In the genomic region with DNA sequence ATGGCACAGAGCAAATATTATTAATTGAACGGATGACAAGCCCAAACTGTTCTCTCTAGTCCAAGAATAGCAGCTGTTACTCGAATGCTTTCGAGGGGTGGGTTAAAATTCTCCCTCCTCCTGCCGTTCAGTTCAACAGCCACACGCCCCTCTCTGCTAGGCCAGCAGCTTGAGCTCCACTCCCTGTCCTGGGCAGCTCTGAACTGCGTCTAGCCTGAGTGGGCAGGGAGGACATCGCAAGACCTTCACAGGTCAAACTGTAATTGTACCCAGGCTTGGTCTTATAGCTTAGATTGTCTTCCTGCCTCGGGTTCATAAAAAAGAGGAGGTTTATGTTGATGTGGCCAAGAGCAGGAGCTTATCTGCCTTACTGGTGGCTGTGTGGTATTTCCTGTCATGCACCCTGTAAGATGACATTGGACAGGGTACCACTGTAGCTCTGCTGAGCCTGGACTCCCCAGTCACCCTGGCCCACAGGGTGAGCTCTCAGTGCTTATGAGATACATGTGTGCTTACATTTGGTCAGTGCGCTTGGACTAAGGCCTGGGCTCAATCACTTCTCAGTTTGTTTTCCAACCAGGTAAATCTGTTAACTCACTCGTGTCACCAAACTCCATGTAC, we compare ENCODE assay signal across 25 mouse cellular contexts. TPM values are rescaled to one million over a fixed set of nuclear protein-coding genes. Genes with fewer than 3 reads are reported as not detected.
DNase-seq lines count a peak whose midpoint lies in the region; ATAC-seq and TF ChIP-seq lines count a peak whose summit lies in the region.
"Had no signal": no experiment of that assay in that cellular context is flagged by ENCODE, and none has a peak within 500 bp of the region (broad histone marks: within the 10 kb centered on the region; RNA-seq: fewer than 3 reads in every experiment).

No protein-coding gene starts in this region.

- TF ChIP-seq EP300 in heart, adult 2 months (IDR thresholded peaks at IDR 0.05; ENCODE audit: insufficient read depth, low read depth, low read length): no peak
- no peak for TF ChIP-seq EP300 in liver, postnatal 0 days (IDR thresholded peaks at IDR 0.05; ENCODE audit: low read depth)

- ATAC-seq in embryonic facial prominence, embryonic 13.5 days (ENCODE audit: insufficient number of reproducible peaks, insufficient read depth, low FRiP score, low TSS enrichment, low read depth): no peak
- ATAC-seq in heart, embryonic 15.5 days (replicated peaks; ENCODE audit: insufficient number of reproducible peaks, insufficient read depth, low FRiP score, low read depth): peak; percentile 53
- ATAC-seq in liver, embryonic 12.5 days: no peak
- no peak for ATAC-seq in liver, postnatal 0 days
- no peak for ATAC-seq in intestine, postnatal 0 days
- ATAC-seq: forebrain, embryonic 14.5 days; hindbrain, postnatal 0 days; midbrain, embryonic 15.5 days had no signal

- no peak overlapping the region for H3K4me3 ChIP-seq in embryonic facial prominence, embryonic 13.5 days
- no peak overlapping the region for H3K4me3 ChIP-seq in embryonic facial prominence, embryonic 10.5 days
- H3K4me3 ChIP-seq in heart, embryonic 15.5 days: no peak overlapping the region
- H3K4me3 ChIP-seq in heart, adult 2 months: no peak overlapping the region
- H3K4me3 ChIP-seq in liver, embryonic 12.5 days: no peak overlapping the region
- H3K4me3 ChIP-seq in liver, postnatal 0 days (ENCODE audit: low read depth, low read length): no peak overlapping the region
- H3K4me3 ChIP-seq in intestine, postnatal 0 days (ENCODE audit: low read depth, low read length): no peak overlapping the region
- H3K4me3 ChIP-seq: layer of hippocampus, adult 2 months; limb, embryonic 12.5 days; midbrain, embryonic 15.5 days; neural tube, embryonic 12.5 days had no signal

- H3K36me3 ChIP-seq in embryonic facial prominence, embryonic 13.5 days: peaks cover 95% of the 10 kb centered on the region
- H3K36me3 ChIP-seq in embryonic facial prominence, embryonic 10.5 days (replicated peaks): peaks cover 98% of the 10 kb centered on the region
- H3K36me3 ChIP-seq in heart, embryonic 15.5 days: peaks cover 77% of the 10 kb centered on the region
- no peaks in the 10 kb centered on the region for H3K36me3 ChIP-seq in heart, adult 2 months (ENCODE audit: control insufficient read depth, insufficient read depth, low read length)
- H3K36me3 ChIP-seq in liver, embryonic 12.5 days: peaks cover 99% of the 10 kb centered on the region
- H3K36me3 ChIP-seq in liver, postnatal 0 days (replicated peaks; ENCODE audit: insufficient read depth, low read length): peaks cover 79% of the 10 kb centered on the region
- H3K36me3 ChIP-seq in intestine, postnatal 0 days (ENCODE audit: control insufficient read depth, insufficient read depth): peaks cover 58% of the 10 kb centered on the region

- H3K27me3 ChIP-seq in embryonic facial prominence, embryonic 13.5 days: no peaks in the 10 kb centered on the region
- H3K27me3 ChIP-seq in embryonic facial prominence, embryonic 10.5 days (replicated peaks; ENCODE audit: low read depth, poor library complexity, severe bottlenecking): no peaks in the 10 kb centered on the region
- no peaks in the 10 kb centered on the region for H3K27me3 ChIP-seq in heart, embryonic 15.5 days
- no peaks in the 10 kb centered on the region for H3K27me3 ChIP-seq in heart, adult 2 months (ENCODE audit: control insufficient read depth, insufficient read depth, low read length)
- no peaks in the 10 kb centered on the region for H3K27me3 ChIP-seq in liver, embryonic 12.5 days (replicated peaks)
- no peaks in the 10 kb centered on the region for H3K27me3 ChIP-seq in liver, postnatal 0 days (ENCODE audit: insufficient read depth, low read length)
- H3K27me3 ChIP-seq in intestine, postnatal 0 days (replicated peaks; ENCODE audit: control insufficient read depth, insufficient read depth, low read length): no peaks in the 10 kb centered on the region
- H3K27me3 ChIP-seq: limb, embryonic 12.5 days; midbrain, embryonic 15.5 days; neural tube, embryonic 12.5 days had no signal

- no peaks in the 10 kb centered on the region for H3K4me1 ChIP-seq in embryonic facial prominence, embryonic 13.5 days
- no peaks in the 10 kb centered on the region for H3K4me1 ChIP-seq in embryonic facial prominence, embryonic 10.5 days
- peaks cover 21% of the 10 kb centered on the region for H3K4me1 ChIP-seq in heart, embryonic 15.5 days (replicated peaks)
- no peaks in the 10 kb centered on the region for H3K4me1 ChIP-seq in heart, adult 2 months (ENCODE audit: control insufficient read depth, insufficient read depth, low read length)
- peaks cover 57% of the 10 kb centered on the region for H3K4me1 ChIP-seq in liver, embryonic 12.5 days
- peaks cover 1% of the 10 kb centered on the region; the same call in 1 of the 2 replicates for H3K4me1 ChIP-seq in liver, postnatal 0 days (ENCODE audit: insufficient read depth)
- H3K4me1 ChIP-seq in intestine, postnatal 0 days (replicated peaks; ENCODE audit: control insufficient read depth, insufficient read depth, low read length): 0 out of 2 replicates have a peak, but pooled peaks cover 6% of the 10 kb centered on the region
- H3K4me1 ChIP-seq: limb, embryonic 12.5 days; midbrain, embryonic 15.5 days; neural tube, embryonic 12.5 days had no signal

- WGBS in embryonic facial prominence, embryonic 13.5 days: 82% methylated on average over 10 of the region's 10 CpGs
- WGBS in embryonic facial prominence, embryonic 10.5 days: 88% methylated on average over 10 of the region's 10 CpGs
- WGBS in heart, embryonic 15.5 days: 35% methylated on average over 10 of the region's 10 CpGs
- WGBS in heart, adult 2 months: 41% methylated on average over 10 of the region's 10 CpGs
- WGBS in liver, embryonic 12.5 days (ENCODE audit: insufficient replicate concordance): 74% methylated on average over 10 of the region's 10 CpGs
- WGBS in liver, postnatal 0 days (ENCODE audit: insufficient replicate concordance): 73% methylated on average over 10 of the region's 10 CpGs
- 53% methylated on average over 10 of the region's 10 CpGs for WGBS in intestine, postnatal 0 days

- H3K9me3 ChIP-seq in embryonic facial prominence, embryonic 13.5 days: no peaks in the 10 kb centered on the region
- no peaks in the 10 kb centered on the region for H3K9me3 ChIP-seq in embryonic facial prominence, embryonic 10.5 days
- no peaks in the 10 kb centered on the region for H3K9me3 ChIP-seq in heart, embryonic 15.5 days (replicated peaks)
- no peaks in the 10 kb centered on the region for H3K9me3 ChIP-seq in liver, embryonic 12.5 days (replicated peaks)
- H3K9me3 ChIP-seq in liver, postnatal 0 days (ENCODE audit: low read length): no peaks in the 10 kb centered on the region
- H3K9me3 ChIP-seq in intestine, postnatal 0 days (ENCODE audit: control insufficient read depth): no peaks in the 10 kb centered on the region
- H3K9me3 ChIP-seq: limb, embryonic 12.5 days; midbrain, embryonic 15.5 days; neural tube, embryonic 12.5 days had no signal

- intact Hi-C loops in heart, adult 2 months (cut with DNase I): no loop called here

- TF ChIP-seq CTCF in heart, adult 2 months (IDR thresholded peaks at IDR 0.05): no peak
- no peak for TF ChIP-seq CTCF in liver, postnatal 0 days (IDR thresholded peaks at IDR 0.05; ENCODE audit: low read depth)
- TF ChIP-seq CTCF in intestine, postnatal 0 days (IDR thresholded peaks at IDR 0.05; ENCODE audit: low read depth): no peak

- DNase-seq in embryonic facial prominence, embryonic 10.5 days (ENCODE audit: low spot score): no peak
- DNase-seq in heart, adult 2 months: no peak
- DNase-seq in liver, postnatal 0 days: no peak
- DNase-seq in thymus, postnatal 14 days: no peak
- DNase-seq: adrenal gland, postnatal 10 days; cerebellum, adult 18-20 months; cerebellum, postnatal 14 days; layer of hippocampus, postnatal 36 days; lung, adult 2 months; lung, postnatal 4 days; right cerebral cortex, postnatal 14 days; spleen, adult 18-20 months had no signal

- no peak for TF ChIP-seq POLR2A in heart, adult 2 months (IDR thresholded peaks at IDR 0.05; ENCODE audit: insufficient read depth, low read depth, low read length)

- H3K27ac ChIP-seq in embryonic facial prominence, embryonic 13.5 days: no peak overlapping the region
- H3K27ac ChIP-seq in embryonic facial prominence, embryonic 10.5 days (replicated peaks): no peak overlapping the region
- peak overlapping the region; percentile 83 for H3K27ac ChIP-seq in heart, embryonic 15.5 days
- H3K27ac ChIP-seq in heart, adult 2 months: no peak overlapping the region
- peak overlapping the region; percentile 63; the same call in 1 of the 2 replicates for H3K27ac ChIP-seq in liver, embryonic 12.5 days
- H3K27ac ChIP-seq in liver, postnatal 0 days (ENCODE audit: low read depth): no peak overlapping the region
- H3K27ac ChIP-seq in intestine, postnatal 0 days (ENCODE audit: low read depth, low read length): peak overlapping the region; percentile 95
- H3K27ac ChIP-seq: hindbrain, postnatal 0 days; layer of hippocampus, adult 2 months; limb, embryonic 12.5 days; midbrain, embryonic 15.5 days; neural tube, embryonic 12.5 days had no signal

- 0 out of 2 replicates have a peak overlapping the region, but pooled peaks have one; percentile 27 for H3K9ac ChIP-seq in embryonic facial prominence, embryonic 13.5 days
- H3K9ac ChIP-seq in heart, embryonic 15.5 days: no peak overlapping the region
- no peak overlapping the region for H3K9ac ChIP-seq in heart, adult 2 months (ENCODE audit: low read depth, low read length)
- H3K9ac ChIP-seq in liver, embryonic 12.5 days: no peak overlapping the region
- no peak overlapping the region for H3K9ac ChIP-seq in liver, postnatal 0 days (replicated peaks)
- H3K9ac ChIP-seq in intestine, postnatal 0 days (ENCODE audit: low read depth, low read length): no peak overlapping the region
- H3K9ac ChIP-seq: limb, embryonic 12.5 days; midbrain, embryonic 15.5 days; neural tube, embryonic 12.5 days had no signal

- no peaks in the 10 kb centered on the region for H3K79me2 ChIP-seq in heart, adult 2 months (replicated peaks; ENCODE audit: control insufficient read depth, insufficient read depth, low read length)

- H3K4me2 ChIP-seq in embryonic facial prominence, embryonic 13.5 days: no peak overlapping the region
- no peak overlapping the region for H3K4me2 ChIP-seq in heart, embryonic 15.5 days
- no peak overlapping the region for H3K4me2 ChIP-seq in liver, embryonic 12.5 days
- no peak overlapping the region for H3K4me2 ChIP-seq in liver, postnatal 0 days (ENCODE audit: low read depth, low read length)
- H3K4me2 ChIP-seq in intestine, postnatal 0 days (replicated peaks; ENCODE audit: low read depth): no peak overlapping the region
- H3K4me2 ChIP-seq: limb, embryonic 12.5 days; midbrain, embryonic 15.5 days; neural tube, embryonic 12.5 days had no signal

RNA-seq across cellular contexts. Expression of gene Brpf3, which starts 14.6 kb away (rescaled TPM):
- polyA plus RNA-seq in embryonic facial prominence, embryonic 13.5 days (2015; fragmentation: Nextera tagmentation; extraction: Ambion mirVana): 12.0 and 14.0 TPM in 2 replicates
- 9.1 and 12.1 TPM in 2 replicates for polyA plus RNA-seq in embryonic facial prominence, embryonic 10.5 days (2016; fragmentation: Nextera tagmentation; extraction: Ambion mirVana)
- 5.2 and 11.1 TPM in 2 replicates for polyA plus RNA-seq in heart, embryonic 15.5 days (2015; fragmentation: Nextera tagmentation; extraction: Ambion mirVana)
- total RNA-seq in heart, adult 2 months (2021): 10 to 100 TPM; 12.0 to 15.8 TPM
- polyA plus RNA-seq in heart, adult 2 months (2012; rRNA removed): 14.0 and 14.2 TPM in 2 replicates
- polyA plus RNA-seq in liver, embryonic 12.5 days (2016; fragmentation: Nextera tagmentation; extraction: Ambion mirVana): 67.4 and 68.8 TPM in 2 replicates
- polyA plus RNA-seq in liver, postnatal 0 days (2015; fragmentation: Nextera tagmentation; extraction: Ambion mirVana): 33.9 and 35.6 TPM in 2 replicates
- 42.9 and 44.4 TPM in 2 replicates for polyA plus RNA-seq in intestine, postnatal 0 days (2015; fragmentation: Nextera tagmentation; extraction: Ambion mirVana)

RNA-seq across cellular contexts. Expression of gene Pnpla1, which starts 42.7 kb away (rescaled TPM):
- 0.26 and 0.98 TPM in 2 replicates for polyA plus RNA-seq in embryonic facial prominence, embryonic 13.5 days (2015; fragmentation: Nextera tagmentation; extraction: Ambion mirVana)
- polyA plus RNA-seq in embryonic facial prominence, embryonic 10.5 days (2016; fragmentation: Nextera tagmentation; extraction: Ambion mirVana): 0.09 TPM in 1 of 2 replicates, not detected in the other
- not detected in 2 replicates for polyA plus RNA-seq in heart, embryonic 15.5 days (2015; fragmentation: Nextera tagmentation; extraction: Ambion mirVana)
- total RNA-seq in heart, adult 2 months (2021): not detected
- 0.02 TPM in 1 of 2 replicates, not detected in the other for polyA plus RNA-seq in heart, adult 2 months (2012; rRNA removed)
- polyA plus RNA-seq in liver, embryonic 12.5 days (2016; fragmentation: Nextera tagmentation; extraction: Ambion mirVana): not detected in 2 replicates
- polyA plus RNA-seq in liver, postnatal 0 days (2015; fragmentation: Nextera tagmentation; extraction: Ambion mirVana): 0.09 and 0.16 TPM in 2 replicates
- polyA plus RNA-seq in intestine, postnatal 0 days (2015; fragmentation: Nextera tagmentation; extraction: Ambion mirVana): 0.12 and 0.20 TPM in 2 replicates
- total RNA-seq: adrenal gland, postnatal 10 days; gastrocnemius, adult 8-10 months; megakaryocyte-erythroid progenitor cell, adult 5-6 weeks had no signal
- polyA plus RNA-seq: forebrain, embryonic 14.5 days; hindbrain, embryonic 11.5 days; limb, embryonic 12.5 days; neural tube, embryonic 12.5 days had no signal

RNA-seq across cellular contexts. Expression of gene Mapk13, which starts 46.4 kb away (rescaled TPM):
- 47.3 and 51.5 TPM in 2 replicates for polyA plus RNA-seq in embryonic facial prominence, embryonic 13.5 days (2015; fragmentation: Nextera tagmentation; extraction: Ambion mirVana)
- polyA plus RNA-seq in embryonic facial prominence, embryonic 10.5 days (2016; fragmentation: Nextera tagmentation; extraction: Ambion mirVana): 16.5 and 19.4 TPM in 2 replicates
- polyA plus RNA-seq in heart, embryonic 15.5 days (2015; fragmentation: Nextera tagmentation; extraction: Ambion mirVana): 3.6 and 8.6 TPM in 2 replicates
- total RNA-seq in heart, adult 2 months (2021): under 1 TPM; 0.48 to 0.52 TPM
- polyA plus RNA-seq in heart, adult 2 months (2012; rRNA removed): 0.38 and 0.78 TPM in 2 replicates
- polyA plus RNA-seq in liver, embryonic 12.5 days (2016; fragmentation: Nextera tagmentation; extraction: Ambion mirVana): 2.3 and 2.5 TPM in 2 replicates
- 25.2 and 27.6 TPM in 2 replicates for polyA plus RNA-seq in liver, postnatal 0 days (2015; fragmentation: Nextera tagmentation; extraction: Ambion mirVana)
- 204 and 222 TPM in 2 replicates for polyA plus RNA-seq in intestine, postnatal 0 days (2015; fragmentation: Nextera tagmentation; extraction: Ambion mirVana)
- total RNA-seq: megakaryocyte-erythroid progenitor cell, adult 5-6 weeks had no signal

Comparison
In these comparisons a context has a peak if more than half of its experiments do, and no peak if none do; other contexts are left out.
1. H3K27ac ChIP-seq: peak in heart, embryonic 15.5 days (single experiment), liver, embryonic 12.5 days (single experiment) and intestine, postnatal 0 days (single experiment); none in embryonic facial prominence, embryonic 13.5 days (single experiment), embryonic facial prominence, embryonic 10.5 days (single experiment), heart, adult 2 months (single experiment) and liver, postnatal 0 days (single experiment).